Mouse (Mus musculus) retina, postnatal 7 days (tissue): ENCODE results near the gene Tbcc.
A peak's percentile ranks its signal among the peaks of the same experiment; 100 is the strongest.
"Not testable (repeated sequence)": the region's sequence is repeated elsewhere in the genome, so short reads cannot be mapped to it uniquely, and the experiment has no call there.

Source experiments
- DNase-seq: peaks from one replicate; pipeline ENCODE4 v3.0.0-alpha.2; 2012; ENCODE audit warnings: low read depth, low spot score

Tbcc gene

GRCm38 (mm10) chr17:46890116-46890815, at the start of gene Tbcc:
Gene Tbcc, plus strand, starts transcription at chr17:46890684.
- DNase-seq = peak; percentile 97

DNA sequence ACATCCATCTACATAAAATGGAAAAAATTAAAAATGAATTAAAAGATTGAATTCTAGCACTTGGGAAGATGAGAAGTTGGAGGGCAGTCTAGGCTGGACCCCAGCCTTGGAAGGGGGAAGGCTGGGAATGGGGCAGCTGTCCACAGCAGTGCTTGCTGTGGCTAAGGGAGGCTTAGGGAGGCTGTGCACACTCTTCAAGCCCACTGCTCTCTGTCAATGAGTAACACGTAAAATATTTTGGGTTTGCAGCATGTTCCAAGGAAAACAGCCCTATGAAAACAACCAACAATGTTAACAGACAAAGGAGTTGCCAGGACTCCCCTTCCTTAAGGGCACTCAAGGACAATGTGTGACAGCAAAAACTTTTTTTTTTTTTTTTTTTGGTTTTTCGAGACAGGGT, 47.5 kb upstream of the Tbcc start:
- no peak for DNase-seq

DNA sequence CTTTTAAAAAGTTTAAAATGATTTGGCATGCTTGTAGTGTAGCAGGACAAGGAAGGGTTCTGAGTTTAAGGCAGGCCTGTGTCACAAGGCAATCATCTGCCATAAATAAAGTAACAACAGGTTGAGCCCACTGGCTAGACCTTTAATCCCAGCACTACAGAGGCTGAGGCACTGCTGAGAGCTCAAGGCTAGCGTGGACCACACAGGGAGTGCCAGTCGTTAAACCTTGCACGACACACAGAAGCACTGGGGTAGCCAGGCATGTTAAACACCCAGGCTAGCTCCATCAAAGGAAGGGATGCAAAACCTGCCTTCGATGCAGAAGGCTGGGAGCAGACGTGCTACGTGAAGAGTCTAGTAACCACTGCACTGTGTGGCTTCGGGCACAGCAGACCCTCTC, 46.8 kb upstream of the Tbcc start:
- DNase-seq = no peak

GRCm38 (mm10) chr17:46844811-46845210, 45.7 kb upstream of the Tbcc start:
- no peak for DNase-seq

DNA sequence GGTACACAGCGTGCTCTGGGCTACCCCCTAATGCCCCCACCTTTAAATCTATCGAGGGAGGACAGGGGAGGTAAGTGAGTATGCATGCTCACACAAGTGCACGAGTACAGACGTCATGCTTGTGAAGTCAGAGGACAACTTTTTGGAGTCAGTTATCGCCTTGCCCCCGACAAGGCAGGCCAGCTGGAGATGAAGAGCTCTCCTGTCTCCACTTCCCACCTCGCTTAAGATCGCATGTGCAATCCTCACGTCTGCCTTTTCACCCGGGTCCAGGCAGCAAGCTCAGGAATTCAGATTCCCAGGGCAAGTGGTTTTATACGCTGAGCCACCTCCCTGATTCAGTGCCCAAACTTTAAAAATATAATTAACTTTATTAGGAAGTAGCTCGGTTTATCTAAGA, 45.2 kb upstream of the Tbcc start:
- no peak for DNase-seq

- not testable (repeated sequence) for DNase-seq
Measured at GRCm38 (mm10) chr17:46846573-46846972, 43.9 kb upstream of the Tbcc start.

- no peak for DNase-seq
Measured at GRCm38 (mm10) chr17:46847206-46847605, 43.3 kb upstream of the Tbcc start.

- no peak for DNase-seq
Measured at GRCm38 (mm10) chr17:46852725-46853124, 37.8 kb upstream of the Tbcc start.

DNA sequence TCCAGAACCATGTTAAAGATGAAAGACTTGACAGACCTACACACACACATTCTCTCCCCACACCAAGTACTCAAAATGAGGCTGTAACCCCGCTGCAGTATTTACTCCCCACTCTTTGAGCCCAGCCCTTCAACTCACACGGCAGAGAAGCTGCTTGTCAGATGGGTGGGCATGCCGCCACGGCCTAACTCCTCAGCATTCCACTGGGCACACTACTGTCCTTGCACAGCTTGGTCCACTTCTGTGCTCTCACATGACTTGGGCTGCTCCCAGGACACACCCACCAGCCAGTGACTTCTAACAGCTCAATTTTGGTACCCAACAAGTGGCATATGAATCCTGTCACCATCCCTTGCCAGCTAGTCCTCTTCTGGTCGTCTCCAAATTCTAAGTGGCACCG, 37.2 kb upstream of the Tbcc start:
- DNase-seq = no peak

- no peak for DNase-seq
Measured at GRCm38 (mm10) chr17:46854096-46854495, 36.4 kb upstream of the Tbcc start.

DNA sequence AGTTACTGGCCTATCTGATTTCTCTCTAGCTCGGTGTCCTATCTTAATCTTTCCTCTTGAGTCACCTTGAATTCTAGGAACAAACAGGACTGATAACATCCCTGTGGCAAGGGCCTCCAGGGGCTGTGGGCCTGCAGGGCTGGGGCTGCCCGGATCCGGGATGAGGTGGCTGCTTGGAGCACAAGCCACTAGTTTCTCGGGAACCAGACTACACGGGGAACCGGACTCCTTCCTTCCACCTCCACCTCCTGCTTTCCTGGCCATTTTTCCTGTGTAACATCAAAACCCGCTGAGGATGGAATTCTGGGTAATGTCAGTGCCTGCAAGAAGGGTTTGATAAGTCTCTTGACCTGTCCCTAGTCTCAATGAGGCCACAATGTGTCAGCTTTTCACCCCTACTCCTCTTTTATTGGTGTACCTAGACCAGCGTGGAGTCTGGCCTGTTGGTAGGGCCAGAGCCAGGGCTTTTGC, 35.8 kb upstream of the Tbcc start:
- DNase-seq = no peak

DNA sequence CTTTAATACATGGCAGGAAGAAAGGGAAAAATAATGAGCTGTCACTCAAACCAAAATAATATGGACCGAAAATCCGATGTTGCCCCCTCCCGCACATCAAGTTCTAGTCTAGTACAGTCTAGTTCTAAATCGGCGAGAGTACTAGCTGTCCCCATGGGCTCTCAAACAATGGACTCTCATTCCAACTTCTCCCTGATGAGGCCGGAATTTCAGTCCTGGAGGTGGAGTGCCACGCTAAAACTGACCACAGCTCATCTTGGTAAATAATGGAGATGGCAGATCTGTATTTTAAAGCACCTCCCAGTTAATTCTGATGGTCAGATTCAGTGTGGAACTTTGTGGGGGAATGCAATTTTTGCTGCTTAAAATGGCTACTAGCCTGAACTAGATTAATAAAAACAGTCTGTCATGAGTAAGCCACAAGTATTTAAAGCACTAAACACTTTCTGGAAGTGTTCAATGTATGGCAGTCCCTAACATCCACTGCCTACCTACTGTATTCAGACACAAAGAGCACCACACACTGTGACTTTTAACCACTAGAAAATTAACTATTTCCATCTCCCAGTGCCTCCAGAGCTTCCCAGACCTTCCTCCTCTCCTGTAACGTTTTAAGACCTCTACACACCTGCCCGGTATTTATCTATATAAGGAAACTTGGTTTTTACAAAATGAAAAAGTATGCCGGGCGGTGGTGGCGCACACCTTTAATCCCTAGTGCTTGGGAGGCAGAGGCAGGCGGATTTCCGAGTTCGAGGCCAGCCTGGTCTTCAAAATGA, 35.0 kb upstream of the Tbcc start:
- DNase-seq = no peak

DNA sequence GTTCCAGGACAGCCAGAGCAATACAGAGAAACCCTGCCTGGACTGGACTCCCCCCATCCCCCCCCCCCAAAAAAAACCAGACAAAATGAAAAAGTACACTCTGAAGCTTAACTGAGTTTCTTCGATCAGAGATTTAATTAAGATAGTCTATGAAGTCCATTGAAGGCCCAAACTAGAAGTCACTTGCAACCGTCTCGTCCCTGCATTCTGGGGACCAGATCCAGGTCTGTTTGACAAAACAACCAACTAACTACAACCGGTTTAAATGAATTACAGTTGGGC, 34.4 kb upstream of the Tbcc start:
- no peak for DNase-seq

GRCm38 (mm10) chr17:46856471-46857360, 33.8 kb upstream of the Tbcc start:
- DNase-seq = peak; percentile 63

DNA sequence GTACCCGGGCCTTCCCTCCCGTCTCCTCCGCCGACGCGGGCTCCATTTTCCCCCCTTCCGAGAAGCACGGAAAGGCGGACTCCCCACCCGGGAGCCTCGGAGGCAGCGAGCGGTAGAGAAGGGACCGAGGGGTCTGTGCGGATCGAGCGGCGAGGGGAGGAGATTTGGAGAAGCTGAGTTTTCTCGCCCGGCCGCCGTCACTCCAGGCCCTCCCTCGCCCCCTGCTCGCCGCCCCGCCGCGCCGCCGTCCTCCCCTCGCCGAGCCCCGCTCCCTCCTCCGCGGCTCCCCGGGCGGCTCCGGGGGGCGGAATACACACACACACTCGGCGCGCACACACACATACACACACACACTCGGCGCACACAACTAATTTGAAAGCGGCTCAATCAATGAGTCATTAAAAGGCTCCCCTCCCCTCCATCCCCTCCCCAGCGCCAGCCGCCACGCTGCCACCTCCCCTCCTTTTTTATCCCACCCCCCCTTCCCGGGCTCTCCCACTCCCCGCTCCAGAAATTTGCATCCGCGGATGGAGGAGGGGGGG, 33.1 kb upstream of the Tbcc start:
- DNase-seq = peak; percentile 73

DNA sequence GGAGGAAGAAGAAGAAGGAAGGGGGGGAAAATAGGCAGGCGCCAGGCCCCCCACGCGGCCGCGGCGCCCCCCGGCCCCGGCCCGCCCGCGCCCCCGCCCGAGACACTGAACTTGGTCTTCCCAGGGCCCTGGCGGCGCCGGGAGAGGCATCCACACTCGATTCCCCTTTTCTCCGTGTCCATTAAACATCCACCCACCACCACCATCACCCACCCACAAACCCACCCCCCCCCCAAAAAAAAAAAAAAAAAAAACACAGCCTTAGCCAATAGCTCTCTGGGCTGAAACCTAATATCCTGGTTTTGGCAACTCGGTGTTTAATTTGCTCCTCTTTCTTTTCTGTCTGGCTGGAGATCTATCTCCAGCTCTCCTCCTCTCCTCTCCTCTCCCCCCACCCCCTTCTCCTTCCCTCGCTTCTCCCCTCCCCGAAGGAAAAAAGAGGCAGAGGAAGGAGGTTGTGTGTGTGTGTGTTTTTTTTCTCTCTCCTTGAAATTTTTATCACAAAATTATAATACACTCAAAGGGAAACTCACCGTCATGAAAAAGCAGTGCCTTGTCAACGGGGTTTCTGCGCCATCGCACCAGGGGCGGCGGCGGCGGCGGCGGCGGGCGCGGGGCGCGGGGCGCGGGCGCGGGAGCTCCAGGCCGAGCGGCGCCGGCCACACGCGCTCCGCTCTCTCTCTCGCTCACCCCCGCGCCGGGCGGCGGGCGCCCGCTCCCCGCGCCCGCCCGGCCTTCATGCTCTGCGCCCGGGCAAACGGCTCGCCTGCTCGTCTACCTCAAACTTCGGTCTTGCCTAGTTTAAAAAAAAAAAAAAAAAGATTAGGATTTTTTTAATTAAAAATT, 32.4 kb upstream of the Tbcc start, which contains the start of gene Bicral:
Gene Bicral (minus strand): TSS at position 580 of the 846 bp plus-strand sequence.
- DNase-seq = peak; percentile 54

DNA sequence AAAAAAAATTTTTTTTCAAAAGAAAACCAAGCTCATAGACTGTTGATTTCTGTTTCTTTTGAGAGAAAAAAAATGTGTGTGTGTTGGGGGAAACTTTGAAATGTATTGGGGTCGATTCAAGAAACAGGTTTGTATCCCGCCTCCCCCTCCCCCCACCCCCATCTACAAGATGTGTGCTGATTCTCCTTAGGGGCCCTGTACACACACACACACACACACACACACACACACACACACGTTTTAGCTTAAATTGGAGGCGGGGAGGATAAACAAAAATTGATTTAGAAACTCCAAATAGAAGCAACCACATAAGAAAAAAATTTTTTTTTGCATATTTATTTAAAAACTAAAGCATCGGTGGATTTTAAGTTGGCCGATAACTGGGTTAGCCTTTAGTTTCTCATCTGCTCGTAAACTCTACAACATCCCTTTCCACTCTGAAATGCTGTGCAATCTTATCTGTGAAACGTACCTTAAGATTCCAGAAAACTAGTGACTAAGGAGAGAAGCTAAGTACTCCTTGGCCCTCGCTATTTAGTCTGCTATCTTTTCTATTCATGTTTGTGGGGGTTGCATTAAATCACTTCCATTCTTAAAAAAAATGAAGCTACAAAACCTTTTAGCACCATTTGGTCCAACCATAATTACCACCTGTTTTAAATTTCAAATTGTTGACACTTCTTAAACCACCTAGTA, 31.6 kb upstream of the Tbcc start:
- no peak for DNase-seq

- DNase-seq = no peak
Measured at GRCm38 (mm10) chr17:46860120-46860519, 30.4 kb upstream of the Tbcc start.

- DNase-seq = no peak
Measured at GRCm38 (mm10) chr17:46864566-46865195, 25.8 kb upstream of the Tbcc start.

GRCm38 (mm10) chr17:46866836-46867235, 23.6 kb upstream of the Tbcc start:
- no peak for DNase-seq
